ENCODE assay signal across 13 mouse cellular contexts in the genomic region with DNA sequence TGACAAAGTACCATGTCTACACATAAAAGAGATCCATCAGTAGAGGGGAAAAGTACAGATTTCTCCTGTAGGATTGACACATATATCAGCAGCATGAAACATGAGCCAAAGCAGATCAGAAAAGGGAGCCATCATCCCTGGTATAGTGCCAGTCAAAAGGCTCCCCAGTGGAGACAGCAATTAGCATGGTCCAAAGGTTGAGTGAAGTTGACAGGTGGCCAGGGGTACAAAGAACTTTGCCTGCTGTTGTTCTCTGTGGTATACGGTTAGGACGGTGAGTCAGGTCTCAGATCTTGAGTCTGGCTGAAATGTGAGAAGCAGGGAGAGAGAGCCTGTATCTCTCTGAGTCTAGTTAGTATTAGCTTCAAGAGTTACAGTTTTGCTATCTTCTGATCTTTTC.
A peak's percentile ranks its signal among the peaks of the same experiment; 100 is the strongest.
DNase-seq lines count a peak whose midpoint lies in the region; ATAC-seq and TF ChIP-seq lines count a peak whose summit lies in the region.
"Had no signal": no experiment of that assay in that cellular context is flagged by ENCODE, and none has a peak within 500 bp of the region (broad histone marks: within the 10 kb centered on the region; RNA-seq: fewer than 3 reads in every experiment).

No protein-coding gene starts in this region.

- no peaks in the 10 kb centered on the region for H3K4me1 ChIP-seq in forebrain, embryonic 16.5 days (replicated peaks; ENCODE audit: control insufficient read depth, insufficient read depth, low read length)
- H3K4me1 ChIP-seq in forebrain, embryonic 12.5 days, result no peaks in the 10 kb centered on the region
- no peaks in the 10 kb centered on the region for H3K4me1 ChIP-seq in heart, embryonic 12.5 days (replicated peaks)

- H3K9me3 ChIP-seq in forebrain, embryonic 16.5 days (ENCODE audit: control insufficient read depth, low read length), result no peaks in the 10 kb centered on the region
- no peaks in the 10 kb centered on the region for H3K9me3 ChIP-seq in forebrain, embryonic 12.5 days
- H3K9me3 ChIP-seq in heart, embryonic 12.5 days (replicated peaks), result no peaks in the 10 kb centered on the region

- H3K4me2 ChIP-seq in forebrain, embryonic 16.5 days (ENCODE audit: low read length), result no peak overlapping the region
- no peak overlapping the region for H3K4me2 ChIP-seq in forebrain, embryonic 12.5 days
- H3K4me2 ChIP-seq in heart, embryonic 12.5 days, result no peak overlapping the region

- peak; percentile 26; the same call in 1 of the 2 replicates for ATAC-seq in forebrain, embryonic 16.5 days
- no peak for ATAC-seq in forebrain, embryonic 12.5 days (ENCODE audit: low FRiP score)
- no peak for ATAC-seq in monocyte, adult 5-6 weeks (replicated peaks; ENCODE audit: insufficient number of reproducible peaks, low FRiP score, low TSS enrichment, poor library complexity, severe bottlenecking)
- ATAC-seq in heart, embryonic 12.5 days (ENCODE audit: insufficient number of reproducible peaks, low FRiP score), result no peak

- TF ChIP-seq CTCF in C2C12 (IDR thresholded peaks at IDR 0.05; ENCODE audit: control insufficient read depth, insufficient read depth, insufficient read length), result no peak

- H3ac ChIP-seq in C2C12 (ENCODE audit: control insufficient read depth, insufficient read length, low read depth), result no peak overlapping the region

- H3K36me3 ChIP-seq in forebrain, embryonic 16.5 days (ENCODE audit: control insufficient read depth, insufficient read depth), result no peaks in the 10 kb centered on the region
- no peaks in the 10 kb centered on the region for H3K36me3 ChIP-seq in forebrain, embryonic 12.5 days (replicated peaks)
- no peaks in the 10 kb centered on the region for H3K36me3 ChIP-seq in C2C12 (ENCODE audit: control insufficient read depth, insufficient read depth)
- no peaks in the 10 kb centered on the region for H3K36me3 ChIP-seq in heart, embryonic 12.5 days

- H3K9ac ChIP-seq in forebrain, embryonic 16.5 days (replicated peaks; ENCODE audit: low read depth, low read length), result no peak overlapping the region
- H3K9ac ChIP-seq in forebrain, embryonic 12.5 days, result no peak overlapping the region
- H3K9ac ChIP-seq in heart, embryonic 12.5 days, result no peak overlapping the region

- WGBS in forebrain, embryonic 16.5 days, result 48% methylated on average over 2 of the region's 2 CpGs
- WGBS in forebrain, embryonic 12.5 days, result 58% methylated on average over 2 of the region's 2 CpGs
- WGBS in heart, embryonic 12.5 days, result 77% methylated on average over 2 of the region's 2 CpGs

- H3K4me3 ChIP-seq in forebrain, embryonic 16.5 days (replicated peaks; ENCODE audit: low read length), result no peak overlapping the region
- no peak overlapping the region for H3K4me3 ChIP-seq in forebrain, embryonic 12.5 days (replicated peaks)
- no peak overlapping the region for H3K4me3 ChIP-seq in C2C12 (ENCODE audit: insufficient read depth, poor library complexity, severe bottlenecking)
- H3K4me3 ChIP-seq in heart, embryonic 12.5 days, result no peak overlapping the region

- no peaks in the 10 kb centered on the region for H3K79me3 ChIP-seq in C2C12 (ENCODE audit: low read depth)

- no peaks in the 10 kb centered on the region for H3K27me3 ChIP-seq in forebrain, embryonic 16.5 days (replicated peaks; ENCODE audit: control insufficient read depth, insufficient read depth, low read length)
- H3K27me3 ChIP-seq in forebrain, embryonic 12.5 days, result no peaks in the 10 kb centered on the region
- H3K27me3 ChIP-seq in C2C12 (ENCODE audit: control insufficient read depth, insufficient read depth, insufficient read length), result no peaks in the 10 kb centered on the region
- H3K27me3 ChIP-seq in heart, embryonic 12.5 days (replicated peaks), result no peaks in the 10 kb centered on the region
- H3K27me3 ChIP-seq: CH12.LX had no signal

- DNase-seq in embryo, embryonic 11.5 days (ENCODE audit: low read depth, low spot score), result peak; percentile 4
- peak; percentile 64 to 77 for DNase-seq in kidney, postnatal 36 days
- DNase-seq in urinary bladder, adult 2 months (ENCODE audit: low spot score), result no peak
- DNase-seq: adrenal gland, postnatal 25 days; cerebellum, adult 18-20 months; heart, adult 11 months had no signal

- H3K27ac ChIP-seq in forebrain, embryonic 16.5 days (ENCODE audit: low read length), result no peak overlapping the region
- no peak overlapping the region for H3K27ac ChIP-seq in forebrain, embryonic 12.5 days
- H3K27ac ChIP-seq in heart, embryonic 12.5 days (ENCODE audit: poor library complexity, severe bottlenecking), result no peak overlapping the region
- H3K27ac ChIP-seq: kidney, postnatal 0 days had no signal

- H3K79me2 ChIP-seq in C2C12 (ENCODE audit: control insufficient read depth, insufficient read depth), result no peaks in the 10 kb centered on the region

TF ChIP-seq in C2C12, 6 proteins besides CTCF, POLR2A, EP300 and RAD21:
- peak; percentile 98 for TF ChIP-seq MYOD1 (IDR thresholded peaks at IDR 0.05; ENCODE audit: control insufficient read depth, insufficient read length, low read depth)
- no peak for TF ChIP-seq CEBPB (IDR thresholded peaks at IDR 0.05; ENCODE audit: low read depth)
